Mouse (Mus musculus): ENCODE results near the gene Eif3d.

DNA sequence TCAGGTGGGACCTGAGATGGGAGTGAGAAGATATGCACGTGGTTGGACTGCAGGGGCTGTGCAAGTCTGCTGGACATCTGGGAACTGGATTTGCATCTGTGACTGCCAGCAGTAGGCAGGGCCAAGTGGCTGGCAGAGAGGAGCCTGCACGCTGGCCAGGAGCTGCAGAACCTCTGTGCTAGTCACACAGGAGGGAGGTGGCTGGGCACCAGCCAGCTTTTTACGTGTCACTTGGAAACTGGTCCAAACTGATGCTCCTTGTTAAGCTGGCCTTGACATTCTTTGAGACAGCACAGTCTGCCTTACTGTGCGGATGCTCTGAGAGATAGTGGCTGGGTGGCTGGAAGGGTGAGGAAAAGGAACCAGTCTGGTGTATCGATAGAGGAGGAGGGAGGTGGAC, 17.9 kb upstream of the Eif3d start:
- TF ChIP-seq POLR2A (IDR thresholded peaks at IDR 0.05; ENCODE audit: insufficient read depth, low read length), result no peak
- no peak for TF ChIP-seq CTCF (IDR thresholded peaks at IDR 0.05; ENCODE audit: low read depth, low read length)

Measured in ES-Bruce4 (cell line).